Comparison of ENCODE assay signal across 24 mouse cellular contexts in the genomic region with DNA sequence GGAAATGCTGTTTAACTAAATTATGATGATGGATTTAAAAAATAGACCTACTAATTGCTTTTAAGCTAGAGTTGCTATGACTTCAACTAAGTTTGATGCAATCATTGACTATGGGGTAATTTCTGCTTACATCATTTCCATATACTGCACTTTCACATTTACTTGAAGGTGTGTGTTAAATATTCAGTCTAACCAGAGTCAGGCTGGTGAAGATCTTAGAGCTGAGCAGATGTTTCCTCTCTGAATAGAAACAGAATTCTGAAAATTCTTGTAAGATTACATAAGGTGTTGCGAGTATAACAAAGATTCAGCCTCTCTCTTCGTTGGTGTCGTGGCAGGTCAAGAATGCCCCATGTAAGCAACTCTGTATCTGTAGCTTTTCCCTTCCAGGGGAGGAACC.
"Had no signal": no experiment of that assay in that cellular context is flagged by ENCODE, and none has a peak within 500 bp of the region (broad histone marks: within the 10 kb centered on the region; RNA-seq: fewer than 3 reads in every experiment).

No protein-coding gene starts in this region.

- H3K9ac ChIP-seq: heart, embryonic 12.5 days; hindbrain, embryonic 13.5 days; hindbrain, embryonic 15.5 days; limb, embryonic 12.5 days; liver, embryonic 13.5 days; liver, embryonic 15.5 days; liver, postnatal 0 days had no signal

- H3K4me3 ChIP-seq: heart, embryonic 10.5 days; heart, embryonic 12.5 days; hindbrain, embryonic 13.5 days; hindbrain, embryonic 15.5 days; layer of hippocampus, adult 2 months; limb, embryonic 10.5 days; limb, embryonic 12.5 days; liver, embryonic 13.5 days; liver, embryonic 15.5 days had no signal

- H3K9me3 ChIP-seq: heart, embryonic 10.5 days; heart, embryonic 12.5 days; hindbrain, embryonic 13.5 days; hindbrain, embryonic 15.5 days; limb, embryonic 10.5 days; limb, embryonic 12.5 days; liver, embryonic 13.5 days; liver, embryonic 15.5 days had no signal

- H3K27me3 ChIP-seq: hindbrain, embryonic 13.5 days; hindbrain, embryonic 15.5 days; limb, embryonic 12.5 days; liver, embryonic 15.5 days had no signal

- ATAC-seq: hindbrain, postnatal 0 days; intestine, embryonic 16.5 days; liver, postnatal 0 days had no signal

- H3K4me1 ChIP-seq: heart, embryonic 10.5 days; hindbrain, embryonic 13.5 days; hindbrain, embryonic 15.5 days; liver, embryonic 13.5 days; liver, embryonic 15.5 days had no signal

- H3K4me2 ChIP-seq: heart, embryonic 12.5 days; hindbrain, embryonic 13.5 days; hindbrain, embryonic 15.5 days; limb, embryonic 12.5 days; liver, embryonic 11.5 days; liver, embryonic 13.5 days; liver, embryonic 15.5 days had no signal

- DNase-seq: gastrocnemius, postnatal 14 days; gastrocnemius, postnatal 36 days; heart, adult 18-20 months; heart, postnatal 10 days; heart, postnatal 36 days; kidney, adult 11 months; kidney, adult 8-10 months; kidney, postnatal 10 days; kidney, postnatal 25 days; kidney, postnatal 4 days; liver; liver, embryonic 13.5 days; liver, postnatal 0 days had no signal

- H3K36me3 ChIP-seq: heart, embryonic 10.5 days; heart, embryonic 12.5 days; hindbrain, embryonic 13.5 days; hindbrain, embryonic 15.5 days; limb, embryonic 10.5 days; limb, embryonic 12.5 days; liver, embryonic 13.5 days; liver, embryonic 15.5 days had no signal

- H3K27ac ChIP-seq: heart, embryonic 10.5 days; hindbrain, embryonic 13.5 days; hindbrain, embryonic 15.5 days; hindbrain, postnatal 0 days; layer of hippocampus, adult 2 months; limb, embryonic 10.5 days; limb, embryonic 12.5 days; liver, embryonic 13.5 days; liver, embryonic 15.5 days had no signal
